Mouse (Mus musculus): ENCODE results near the gene Dhrs2. TPM values are rescaled to one million over a fixed set of nuclear protein-coding genes. Genes with fewer than 3 reads are reported as not detected.
A peak's percentile ranks its signal among the peaks of the same experiment; 100 is the strongest.

Dhrs2 gene
- total and polyA plus RNA-seq, 2 experiments from 2014 or later = 0.86 to 2.0 TPM

- Histone ChIP-seq H3K27ac (ENCODE audit: low read depth, low read length) (no peak overlapping the region), H3K4me2 (ENCODE audit: low read depth, low read length, poor library complexity, severe bottlenecking) (no peak overlapping the region), H3K9ac (replicated peaks; ENCODE audit: low read length, poor library complexity, severe bottlenecking) (no peak overlapping the region), H3K36me3 (ENCODE audit: insufficient read depth, low read length) (no peaks in the 10 kb centered on the region), H3K9me3 (ENCODE audit: low read length) (no peaks in the 10 kb centered on the region), H3K4me3 (ENCODE audit: low read depth, low read length) (no peak overlapping the region), H3K27me3 (ENCODE audit: insufficient read depth, low read length) (no peaks in the 10 kb centered on the region), H3K4me1 (ENCODE audit: insufficient read depth, low read length) (no peaks in the 10 kb centered on the region)
- 17% methylated on average over 1 of the region's 1 CpGs for WGBS
- DNase-seq (ENCODE audit: low spot score) (peak; percentile 88), ATAC-seq (ENCODE audit: low FRiP score) (no peak)
- peak; percentile 62 for TF ChIP-seq CTCF (IDR thresholded peaks at IDR 0.05)
These were observed 1.4 kb downstream of the Dhrs2 start for GRCm38 (mm10) chr14:55223172-55223571.

GRCm38 (mm10) chr14:55234639-55235038 is 12.8 kb downstream of the Dhrs2 start:
- ATAC-seq (ENCODE audit: low FRiP score) (no peak), DNase-seq (ENCODE audit: low spot score) (no peak)
- Histone ChIP-seq H3K4me1 (ENCODE audit: insufficient read depth, low read length) (no peaks in the 10 kb centered on the region), H3K27me3 (ENCODE audit: insufficient read depth, low read length) (0 out of 2 replicates have a peak, but pooled peaks cover 2% of the 10 kb centered on the region), H3K9me3 (ENCODE audit: low read length) (no peaks in the 10 kb centered on the region), H3K36me3 (ENCODE audit: insufficient read depth, low read length) (no peaks in the 10 kb centered on the region), H3K9ac (replicated peaks; ENCODE audit: low read length, poor library complexity, severe bottlenecking) (no peak overlapping the region), H3K27ac (ENCODE audit: low read depth, low read length) (no peak overlapping the region), H3K4me3 (ENCODE audit: low read depth, low read length) (no peak overlapping the region), H3K4me2 (ENCODE audit: low read depth, low read length, poor library complexity, severe bottlenecking) (no peak overlapping the region)
- 91% methylated on average over 11 of the region's 11 CpGs for WGBS
- no peak for TF ChIP-seq CTCF (IDR thresholded peaks at IDR 0.05)

GRCm38 (mm10) chr14:55236685-55237084 is 14.9 kb downstream of the Dhrs2 start:
- no peak for TF ChIP-seq CTCF (IDR thresholded peaks at IDR 0.05)
- DNase-seq (ENCODE audit: low spot score) = no peak
- no peak for ATAC-seq (ENCODE audit: low FRiP score)
- H3K4me1 ChIP-seq (ENCODE audit: insufficient read depth, low read length) = no peaks in the 10 kb centered on the region
- no peak overlapping the region for H3K4me2 ChIP-seq (ENCODE audit: low read depth, low read length, poor library complexity, severe bottlenecking)
- no peaks in the 10 kb centered on the region for H3K9me3 ChIP-seq (ENCODE audit: low read length)
- no peak overlapping the region for H3K27ac ChIP-seq (ENCODE audit: low read depth, low read length)
- H3K27me3 ChIP-seq (ENCODE audit: insufficient read depth, low read length) = no peaks in the 10 kb centered on the region
- H3K36me3 ChIP-seq (ENCODE audit: insufficient read depth, low read length) = no peaks in the 10 kb centered on the region
- H3K4me3 ChIP-seq (ENCODE audit: low read depth, low read length) = no peak overlapping the region
- 87% methylated on average over 2 of the region's 2 CpGs for WGBS
- H3K9ac ChIP-seq (replicated peaks; ENCODE audit: low read length, poor library complexity, severe bottlenecking) = no peak overlapping the region

GRCm38 (mm10) chr14:55242664-55243063 is 20.9 kb downstream of the Dhrs2 start:
- TF ChIP-seq CTCF (IDR thresholded peaks at IDR 0.05) = no peak
- Histone ChIP-seq H3K27me3 (ENCODE audit: insufficient read depth, low read length) (no peaks in the 10 kb centered on the region), H3K9ac (replicated peaks; ENCODE audit: low read length, poor library complexity, severe bottlenecking) (no peak overlapping the region), H3K27ac (ENCODE audit: low read depth, low read length) (no peak overlapping the region), H3K4me1 (ENCODE audit: insufficient read depth, low read length) (peaks cover 5% of the 10 kb centered on the region; the same call in 1 of the 2 replicates), H3K9me3 (ENCODE audit: low read length) (no peaks in the 10 kb centered on the region), H3K4me3 (ENCODE audit: low read depth, low read length) (no peak overlapping the region), H3K36me3 (ENCODE audit: insufficient read depth, low read length) (no peaks in the 10 kb centered on the region), H3K4me2 (ENCODE audit: low read depth, low read length, poor library complexity, severe bottlenecking) (no peak overlapping the region)
- DNase-seq (ENCODE audit: low spot score) = peak; percentile 57
- WGBS = 93% methylated on average over 1 of the region's 1 CpGs
- ATAC-seq (ENCODE audit: low FRiP score) = no peak

GRCm38 (mm10) chr14:55247181-55247580 is 25.4 kb downstream of the Dhrs2 start:
- ATAC-seq (ENCODE audit: low FRiP score) = no peak
- 34% methylated on average over 6 of the region's 6 CpGs for WGBS
- DNase-seq (ENCODE audit: low spot score) = no peak
- no peaks in the 10 kb centered on the region for H3K27me3 ChIP-seq (ENCODE audit: insufficient read depth, low read length)
- H3K9ac ChIP-seq (replicated peaks; ENCODE audit: low read length, poor library complexity, severe bottlenecking) = no peak overlapping the region
- no peak for TF ChIP-seq CTCF (IDR thresholded peaks at IDR 0.05)
- H3K4me1 ChIP-seq (ENCODE audit: insufficient read depth, low read length) = peaks cover 5% of the 10 kb centered on the region; the same call in 1 of the 2 replicates
- no peak overlapping the region for H3K4me3 ChIP-seq (ENCODE audit: low read depth, low read length)
- H3K36me3 ChIP-seq (ENCODE audit: insufficient read depth, low read length) = no peaks in the 10 kb centered on the region
- H3K4me2 ChIP-seq (ENCODE audit: low read depth, low read length, poor library complexity, severe bottlenecking) = no peak overlapping the region
- no peaks in the 10 kb centered on the region for H3K9me3 ChIP-seq (ENCODE audit: low read length)
- 0 out of 2 replicates have a peak overlapping the region, but pooled peaks have one; percentile 26 for H3K27ac ChIP-seq (ENCODE audit: low read depth, low read length)

DNA sequence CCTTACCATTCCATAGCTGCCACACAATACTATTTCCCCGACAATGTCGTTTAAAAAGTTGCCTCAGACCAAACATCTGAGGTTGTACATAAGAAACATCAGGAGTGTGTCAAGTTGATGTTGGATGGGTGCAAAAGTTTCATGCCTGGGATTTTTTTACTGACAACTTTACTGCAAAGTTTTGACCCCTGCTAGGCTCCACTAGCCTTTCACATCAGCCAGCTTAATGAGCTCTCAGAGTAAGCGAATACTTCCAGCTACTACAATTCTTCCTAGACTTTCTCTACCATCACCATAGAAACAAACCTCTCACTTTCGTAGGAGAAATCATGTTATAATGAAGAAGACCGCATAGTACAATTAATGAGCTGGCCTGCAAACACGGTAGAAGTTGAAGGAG is 26.5 kb downstream of the Dhrs2 start:
- DNase-seq (ENCODE audit: low spot score) (no peak), ATAC-seq (ENCODE audit: low FRiP score) (no peak)
- no peaks in the 10 kb centered on the region for H3K9me3 ChIP-seq (ENCODE audit: low read length)
- H3K27me3 ChIP-seq (ENCODE audit: insufficient read depth, low read length) = no peaks in the 10 kb centered on the region
- H3K4me2 ChIP-seq (ENCODE audit: low read depth, low read length, poor library complexity, severe bottlenecking) = no peak overlapping the region
- H3K36me3 ChIP-seq (ENCODE audit: insufficient read depth, low read length) = no peaks in the 10 kb centered on the region
- no peak overlapping the region for H3K27ac ChIP-seq (ENCODE audit: low read depth, low read length)
- no peak overlapping the region for H3K4me3 ChIP-seq (ENCODE audit: low read depth, low read length)
- H3K4me1 ChIP-seq (ENCODE audit: insufficient read depth, low read length) = peaks cover 5% of the 10 kb centered on the region; the same call in 1 of the 2 replicates
- H3K9ac ChIP-seq (replicated peaks; ENCODE audit: low read length, poor library complexity, severe bottlenecking) = no peak overlapping the region
- 73% methylated on average over 6 of the region's 6 CpGs for WGBS
- TF ChIP-seq CTCF (IDR thresholded peaks at IDR 0.05) = no peak
